Mouse (Mus musculus) heart, postnatal 36 days (tissue): Measurements from ENCODE around the gene Atp1b3. TPM values are rescaled to one million over a fixed set of nuclear protein-coding genes. Genes with fewer than 3 reads are reported as not detected.
A peak's percentile ranks its signal among the peaks of the same experiment; 100 is the strongest.
"Not testable (repeated sequence)": the region's sequence is repeated elsewhere in the genome, so short reads cannot be mapped to it uniquely, and the experiment has no call there.

ENCODE experiments used
- DNase-seq, 2 experiments: peaks; one replicate each; pipeline ENCODE4 v3.0.0; 2021 to 2022
- intact Hi-C: fragments of 180-260 bp; cut with DNase I; formaldehyde crosslinking; loops from one replicate; pipeline ENCODE4 v1.15.1; 2025
- total RNA-seq, 2 experiments: library from RNA; stranded (reverse); gene quantifications; 2 replicates each; pipeline ENCODE4 v1.2.3; 2021

The Atp1b3 gene
- total RNA-seq = 10 to 100 TPM; 54.8 to 56.6 TPM

- intact Hi-C loops = loop anchor here (5.0 kb wide), 2 partner anchors 73 to 113 kb away; partner anchors contain the start of gene Rnf7
- peak; percentile 100 for DNase-seq
Measured at GRCm38 (mm10) chr9:96364141-96364838, at the start of gene Atp1b3. Gene Atp1b3, minus strand, starts transcription at chr9:96364442.

- intact Hi-C loops = no loop called here
Measured at GRCm38 (mm10) chr9:96412821-96413405, 48.7 kb upstream of the Atp1b3 start.

GRCm38 (mm10) chr9:96404312-96404711 is 40.1 kb upstream of the Atp1b3 start:
- DNase-seq = no peak
- intact Hi-C loops = no loop called here

More at GRCm38 (mm10) chr9:96412821-96413405, 48.7 kb upstream of the Atp1b3 start:
- DNase-seq = no peak

GRCm38 (mm10) chr9:96399916-96400315 is 35.7 kb upstream of the Atp1b3 start:
- intact Hi-C loops = not testable (repeated sequence)

GRCm38 (mm10) chr9:96399425-96399878 is 35.2 kb upstream of the Atp1b3 start:
- DNase-seq = no peak
- intact Hi-C loops = no loop called here

More at GRCm38 (mm10) chr9:96399916-96400315, 35.7 kb upstream of the Atp1b3 start:
- DNase-seq = not testable (repeated sequence)

GRCm38 (mm10) chr9:96398614-96399013 is 34.4 kb upstream of the Atp1b3 start:
- intact Hi-C loops = no loop called here

GRCm38 (mm10) chr9:96398165-96398564 is 33.9 kb upstream of the Atp1b3 start:
- intact Hi-C loops = no loop called here

More at GRCm38 (mm10) chr9:96398614-96399013, 34.4 kb upstream of the Atp1b3 start:
- no peak for DNase-seq

GRCm38 (mm10) chr9:96394910-96395690 is 30.9 kb upstream of the Atp1b3 start:
- intact Hi-C loops = no loop called here
- DNase-seq = no peak

More at GRCm38 (mm10) chr9:96398165-96398564, 33.9 kb upstream of the Atp1b3 start:
- no peak for DNase-seq

- intact Hi-C loops = no loop called here
- DNase-seq = no peak
Measured at GRCm38 (mm10) chr9:96393731-96394235, 29.5 kb upstream of the Atp1b3 start.

GRCm38 (mm10) chr9:96393112-96393511 is 28.9 kb upstream of the Atp1b3 start:
- intact Hi-C loops = no loop called here
- no peak for DNase-seq

- intact Hi-C loops = no loop called here
- no peak for DNase-seq
Measured at GRCm38 (mm10) chr9:96391921-96392320, 27.7 kb upstream of the Atp1b3 start.

- intact Hi-C loops = loop anchor here (5.0 kb wide), 1 partner anchor 48 kb away; no protein-coding TSS in a partner anchor
Measured at GRCm38 (mm10) chr9:96383714-96384487, 19.7 kb upstream of the Atp1b3 start.

GRCm38 (mm10) chr9:96382756-96383155 is 18.5 kb upstream of the Atp1b3 start:
- intact Hi-C loops = loop anchor here (5.0 kb wide), 1 partner anchor 50 kb away; no protein-coding TSS in a partner anchor
- DNase-seq = no peak

More at GRCm38 (mm10) chr9:96383714-96384487, 19.7 kb upstream of the Atp1b3 start:
- DNase-seq = no peak

GRCm38 (mm10) chr9:96381393-96381792 is 17.2 kb upstream of the Atp1b3 start:
- intact Hi-C loops = loop anchor here (5.0 kb wide), 1 partner anchor 51 kb away; no protein-coding TSS in a partner anchor
- peak; percentile 44 to 55 for DNase-seq

GRCm38 (mm10) chr9:96379551-96379950 is 15.3 kb upstream of the Atp1b3 start:
- intact Hi-C loops = no loop called here
- DNase-seq = no peak

GRCm38 (mm10) chr9:96378747-96379146 is 14.5 kb upstream of the Atp1b3 start:
- intact Hi-C loops = no loop called here
- DNase-seq = no peak

GRCm38 (mm10) chr9:96377096-96377495 is 12.9 kb upstream of the Atp1b3 start:
- intact Hi-C loops = no loop called here
- DNase-seq = no peak

- intact Hi-C loops = no loop called here
- no peak for DNase-seq
Measured at GRCm38 (mm10) chr9:96375819-96376218, 11.6 kb upstream of the Atp1b3 start.

- intact Hi-C loops = no loop called here
- no peak for DNase-seq
Measured at GRCm38 (mm10) chr9:96371075-96371474, 6.8 kb upstream of the Atp1b3 start.
